In the genomic region with DNA sequence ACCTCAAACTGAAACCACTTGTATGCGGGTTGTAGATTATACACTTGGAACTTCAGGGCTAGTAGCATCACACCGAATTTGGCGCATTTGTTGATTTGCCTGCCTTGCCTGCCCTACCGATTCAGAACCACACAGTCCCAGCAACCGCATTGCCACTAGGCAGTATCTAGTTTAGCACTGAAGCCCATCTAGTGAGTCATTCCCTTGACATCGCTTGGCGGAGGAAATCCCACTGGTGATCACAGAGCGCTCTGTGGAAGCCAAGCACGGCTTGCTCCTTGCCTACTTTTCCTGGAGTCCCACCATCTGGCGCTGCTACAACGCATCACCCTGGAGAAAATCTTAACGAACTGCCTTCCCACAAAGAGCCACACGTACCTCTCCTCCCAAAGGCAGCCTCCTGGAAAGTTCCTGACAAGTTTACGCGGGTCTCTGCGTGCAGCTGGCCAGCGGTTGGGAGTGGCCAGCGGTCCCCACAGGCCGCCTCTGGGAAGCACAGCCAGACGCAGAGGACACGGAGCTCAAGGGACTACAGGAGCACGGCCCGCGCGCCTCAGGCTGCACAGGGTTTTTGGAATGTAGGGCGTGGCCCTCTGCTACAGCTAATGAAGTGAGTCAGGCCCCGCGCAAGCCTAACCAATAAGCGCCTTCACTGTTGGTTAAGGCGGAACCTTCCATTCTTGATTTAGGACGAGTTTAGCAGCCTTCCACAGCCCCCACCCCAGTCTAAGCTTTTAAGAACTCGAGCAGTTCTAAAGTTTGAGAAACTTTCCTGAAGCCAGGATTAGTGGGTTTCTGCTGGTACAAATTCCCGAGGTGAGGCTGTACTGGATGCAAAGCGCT, we compare ENCODE assay signal across 8 mouse cellular contexts.
DNase-seq lines count a peak whose midpoint lies in the region; ATAC-seq and TF ChIP-seq lines count a peak whose summit lies in the region.

No protein-coding gene starts in this region.

- no peak for TF ChIP-seq EP300 in liver, postnatal 0 days (IDR thresholded peaks at IDR 0.05; ENCODE audit: low read depth)

- H3K4me1 ChIP-seq in heart, embryonic 14.5 days (ENCODE audit: control insufficient read depth in 2 of 2, insufficient read depth in 2 of 2, low read length in 2 of 2) = peaks cover 10 to 29% of the 10 kb centered on the region in 2 experiments
- peaks cover 39% of the 10 kb centered on the region for H3K4me1 ChIP-seq in liver, postnatal 0 days (ENCODE audit: insufficient read depth)
- H3K4me1 ChIP-seq in neural tube, embryonic 14.5 days (ENCODE audit: control insufficient read depth, insufficient read depth, low read length) = peaks cover 4% of the 10 kb centered on the region; the same call in 1 of the 2 replicates

- no peak for TF ChIP-seq CTCF in brain, embryonic 14.5 days (IDR thresholded peaks at IDR 0.05; ENCODE audit: borderline replicate concordance, extremely low read depth, insufficient read depth, insufficient read length)
- peak; percentile 48 for TF ChIP-seq CTCF in liver, postnatal 0 days (IDR thresholded peaks at IDR 0.05; ENCODE audit: low read depth)

- peak overlapping the region; percentile 75 for H3K9ac ChIP-seq in heart, embryonic 14.5 days (ENCODE audit: low read length)
- H3K9ac ChIP-seq in liver, postnatal 0 days (replicated peaks) = peak overlapping the region; percentile 75
- no peak overlapping the region for H3K9ac ChIP-seq in neural tube, embryonic 14.5 days (replicated peaks; ENCODE audit: low read depth, low read length)

- under 1% methylated on average over 34 of the region's 34 CpGs for WGBS in heart, embryonic 14.5 days
- WGBS in liver, postnatal 0 days (ENCODE audit: insufficient replicate concordance) = 1% methylated on average over 34 of the region's 34 CpGs
- 4% methylated on average over 34 of the region's 34 CpGs for WGBS in neural tube, embryonic 14.5 days

- H3K4me2 ChIP-seq in heart, embryonic 14.5 days (ENCODE audit: low read length) = peak overlapping the region; percentile 84
- peak overlapping the region; percentile 84 for H3K4me2 ChIP-seq in liver, postnatal 0 days (ENCODE audit: low read depth, low read length)
- peak overlapping the region; percentile 44 for H3K4me2 ChIP-seq in neural tube, embryonic 14.5 days (ENCODE audit: low read depth, low read length)

- peak overlapping the region; percentile 76 to 91 for H3K27ac ChIP-seq in heart, embryonic 14.5 days (replicated peaks in 1 of 2; ENCODE audit: control insufficient read depth in 1 of 2, insufficient read depth in 1 of 2, low read depth in 2 of 2, low read length in 2 of 2)
- H3K27ac ChIP-seq in liver, postnatal 0 days (ENCODE audit: low read depth) = peak overlapping the region; percentile 70
- H3K27ac ChIP-seq in neural tube, embryonic 14.5 days (ENCODE audit: low read depth, low read length) = no peak overlapping the region

- no peaks in the 10 kb centered on the region for H3K27me3 ChIP-seq in heart, embryonic 14.5 days (ENCODE audit: control insufficient read depth, insufficient read depth, low read length)
- no peaks in the 10 kb centered on the region for H3K27me3 ChIP-seq in liver, postnatal 0 days (ENCODE audit: insufficient read depth, low read length)
- no peaks in the 10 kb centered on the region for H3K27me3 ChIP-seq in neural tube, embryonic 14.5 days (ENCODE audit: control insufficient read depth, insufficient read depth, low read length)

- no peak for TF ChIP-seq POLR2A in brain, embryonic 14.5 days (IDR thresholded peaks at IDR 0.05; ENCODE audit: borderline replicate concordance, extremely low read depth, insufficient read depth, insufficient read length, poor library complexity, severe bottlenecking)

- ATAC-seq in CD4-positive, CD25-positive, alpha-beta regulatory T cell, adult 4 months = peak; percentile 97
- ATAC-seq in erythroid progenitor cell, adult 5-6 weeks (replicated peaks; ENCODE audit: low FRiP score, poor library complexity, severe bottlenecking) = peak; percentile 100
- ATAC-seq in heart, embryonic 14.5 days (ENCODE audit: insufficient number of reproducible peaks, insufficient read depth, low FRiP score, low read depth) = peak; percentile 95
- peak; percentile 94 for ATAC-seq in liver, postnatal 0 days
- ATAC-seq in neural tube, embryonic 14.5 days (ENCODE audit: low read depth) = peak; percentile 90

- H3K36me3 ChIP-seq in heart, embryonic 14.5 days (ENCODE audit: control insufficient read depth, insufficient read depth, low read length) = no peaks in the 10 kb centered on the region
- H3K36me3 ChIP-seq in liver, postnatal 0 days (replicated peaks; ENCODE audit: insufficient read depth, low read length) = no peaks in the 10 kb centered on the region
- H3K36me3 ChIP-seq in neural tube, embryonic 14.5 days (ENCODE audit: control insufficient read depth, insufficient read depth, low read length) = no peaks in the 10 kb centered on the region

- peak; percentile 71 for DNase-seq in brain, embryonic 14.5 days (ENCODE audit: low read depth)
- DNase-seq in kidney, postnatal 10 days = peak; percentile 92
- peak; percentile 88 for DNase-seq in liver, postnatal 0 days
- peak; percentile 78 for DNase-seq in testis, postnatal 14 days (ENCODE audit: low spot score)

- peak overlapping the region; percentile 61 to 65 for H3K4me3 ChIP-seq in heart, embryonic 14.5 days (ENCODE audit: control insufficient read depth in 1 of 2, insufficient read depth in 1 of 2, low read depth in 1 of 2, low read length in 2 of 2)
- peak overlapping the region; percentile 57 for H3K4me3 ChIP-seq in liver, postnatal 0 days (ENCODE audit: low read depth, low read length)
- peak overlapping the region; percentile 20 for H3K4me3 ChIP-seq in neural tube, embryonic 14.5 days (ENCODE audit: low read depth, low read length)

- H3K9me3 ChIP-seq in heart, embryonic 14.5 days (ENCODE audit: control insufficient read depth, low read length) = no peaks in the 10 kb centered on the region
- no peaks in the 10 kb centered on the region for H3K9me3 ChIP-seq in liver, postnatal 0 days (ENCODE audit: low read length)
- H3K9me3 ChIP-seq in neural tube, embryonic 14.5 days (ENCODE audit: control insufficient read depth, low read length) = no peaks in the 10 kb centered on the region
